Mouse (Mus musculus): ENCODE measurements around the gene Bst1. TPM values are rescaled to one million over a fixed set of nuclear protein-coding genes. Genes with fewer than 3 reads are reported as not detected.

The Bst1 gene
- polyA plus RNA-seq, 1 experiment from 2014 or later: not detected

GRCm38 (mm10) chr5:43868711-43869600 is 50.3 kb downstream of the Bst1 start:
- Histone ChIP-seq H3K36me3 (replicated peaks) (no peaks in the 10 kb centered on the region), H3K27me3 (replicated peaks) (no peaks in the 10 kb centered on the region; the same call in 1 of the 2 replicates), H3K4me3 (peak overlapping the region; percentile 32), H3K9ac (0 out of 2 replicates have a peak overlapping the region, but pooled peaks have one; percentile 5), H3K9me3 (no peaks in the 10 kb centered on the region), H3K27ac (no peak overlapping the region), H3K4me2 (peak overlapping the region; percentile 66), H3K4me1 (peaks cover 12% of the 10 kb centered on the region)
- WGBS: 4% methylated on average over 28 of the region's 28 CpGs
- ATAC-seq (replicated peaks): peak; percentile 69; the same call in 1 of the 2 replicates

GRCm38 (mm10) chr5:43871845-43872244 is 53.2 kb downstream of the Bst1 start:
- no peaks in the 10 kb centered on the region; the same call in 1 of the 2 replicates for H3K27me3 ChIP-seq (replicated peaks)
- H3K9me3 ChIP-seq: no peaks in the 10 kb centered on the region
- peaks cover 12% of the 10 kb centered on the region for H3K4me1 ChIP-seq
- no peak overlapping the region for H3K27ac ChIP-seq
- H3K36me3 ChIP-seq (replicated peaks): no peaks in the 10 kb centered on the region
- no peak overlapping the region for H3K4me3 ChIP-seq
- ATAC-seq (replicated peaks): no peak
- no peak overlapping the region for H3K4me2 ChIP-seq
- 62% methylated on average over 1 of the region's 1 CpGs for WGBS
- no peak overlapping the region for H3K9ac ChIP-seq

- H3K4me1 ChIP-seq: peaks cover 12% of the 10 kb centered on the region
- H3K27ac ChIP-seq: no peak overlapping the region
- no peak overlapping the region for H3K4me3 ChIP-seq
- no peaks in the 10 kb centered on the region for H3K36me3 ChIP-seq (replicated peaks)
- H3K4me2 ChIP-seq: no peak overlapping the region
- no peaks in the 10 kb centered on the region for H3K9me3 ChIP-seq
- 70% methylated on average over 1 of the region's 1 CpGs for WGBS
- no peaks in the 10 kb centered on the region; the same call in 1 of the 2 replicates for H3K27me3 ChIP-seq (replicated peaks)
- no peak overlapping the region for H3K9ac ChIP-seq
- ATAC-seq (replicated peaks): no peak
Observed at GRCm38 (mm10) chr5:43872652-43873051, 54.0 kb downstream of the Bst1 start.

GRCm38 (mm10) chr5:43882034-43882433 is 63.3 kb downstream of the Bst1 start:
- Histone ChIP-seq H3K9ac (no peak overlapping the region), H3K4me1 (no peaks in the 10 kb centered on the region), H3K4me3 (no peak overlapping the region), H3K27ac (no peak overlapping the region), H3K9me3 (no peaks in the 10 kb centered on the region), H3K36me3 (replicated peaks) (no peaks in the 10 kb centered on the region), H3K27me3 (replicated peaks) (no peaks in the 10 kb centered on the region), H3K4me2 (no peak overlapping the region)
- WGBS: 88% methylated on average over 3 of the region's 3 CpGs
- no peak for ATAC-seq (replicated peaks)

GRCm38 (mm10) chr5:43885060-43885820 is 66.6 kb downstream of the Bst1 start:
- Histone ChIP-seq H3K4me1 (no peaks in the 10 kb centered on the region), H3K4me2 (no peak overlapping the region), H3K4me3 (no peak overlapping the region), H3K9ac (no peak overlapping the region), H3K36me3 (replicated peaks) (no peaks in the 10 kb centered on the region), H3K27ac (no peak overlapping the region), H3K9me3 (no peaks in the 10 kb centered on the region), H3K27me3 (replicated peaks) (no peaks in the 10 kb centered on the region)
- WGBS: 23% methylated on average over 3 of the region's 3 CpGs
- ATAC-seq (replicated peaks): no peak

- no peak for ATAC-seq (replicated peaks)
Observed at GRCm38 (mm10) chr5:43892386-43892785, 73.7 kb downstream of the Bst1 start.

More at GRCm38 (mm10) chr5:43892386-43892785, 73.7 kb downstream of the Bst1 start:
- H3K4me1 ChIP-seq: no peaks in the 10 kb centered on the region
- H3K9me3 ChIP-seq: no peaks in the 10 kb centered on the region
- no peak overlapping the region for H3K27ac ChIP-seq
- H3K4me3 ChIP-seq: no peak overlapping the region
- no peaks in the 10 kb centered on the region for H3K36me3 ChIP-seq (replicated peaks)
- H3K4me2 ChIP-seq: no peak overlapping the region
- no peak overlapping the region for H3K9ac ChIP-seq
- 21% methylated on average over 1 of the region's 1 CpGs for WGBS
- H3K27me3 ChIP-seq (replicated peaks): no peaks in the 10 kb centered on the region

Other genes starting within 250 kb of the Bst1 start
- 7.6 and 8.5 TPM in 2 replicates for gene Cc2d2a, start 156.5 kb upstream of the Bst1 start, polyA plus RNA-seq (2015; fragmentation: Nextera tagmentation; extraction: Ambion mirVana)
- 77.2 and 77.4 TPM in 2 replicates for gene Fbxl5, start 2.8 kb downstream of the Bst1 start, polyA plus RNA-seq (2015; fragmentation: Nextera tagmentation; extraction: Ambion mirVana)
- gene Cd38, start 49.7 kb downstream of the Bst1 start, polyA plus RNA-seq (2015; fragmentation: Nextera tagmentation; extraction: Ambion mirVana): 2.2 and 3.2 TPM in 2 replicates
- 0.83 TPM in 1 of 2 replicates, not detected in the other for gene Gm7879, start 94.3 kb downstream of the Bst1 start, polyA plus RNA-seq (2015; fragmentation: Nextera tagmentation; extraction: Ambion mirVana)
- gene Fgfbp1, start 162.9 kb downstream of the Bst1 start, polyA plus RNA-seq (2015; fragmentation: Nextera tagmentation; extraction: Ambion mirVana): 14.4 and 16.6 TPM in 2 replicates